Comparison of ENCODE assay signal across 8 mouse cellular contexts in the genomic region with DNA sequence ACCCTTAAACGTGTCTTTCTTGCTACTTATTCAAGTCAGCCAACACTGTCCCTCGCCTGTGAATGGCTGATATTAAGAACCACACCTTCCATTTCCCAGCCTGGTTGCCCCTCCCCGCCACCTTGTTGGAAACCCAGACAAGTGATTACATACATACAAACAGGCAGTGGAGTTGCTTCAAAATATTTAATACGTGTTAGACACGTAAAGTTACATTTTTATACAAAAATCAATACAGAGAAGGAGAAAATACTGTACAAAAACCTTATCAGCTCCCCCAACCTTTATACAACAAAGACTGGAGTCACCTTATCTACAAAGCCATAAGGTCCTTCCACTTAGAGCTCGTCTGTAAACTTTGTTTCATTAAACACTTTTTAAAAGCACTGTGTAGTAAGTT. TPM values are rescaled to one million over a fixed set of nuclear protein-coding genes. Genes with fewer than 3 reads are reported as not detected.
DNase-seq lines count a peak whose midpoint lies in the region; ATAC-seq lines count a peak whose summit lies in the region.

No protein-coding gene starts in this region.

- ATAC-seq in heart, embryonic 14.5 days (ENCODE audit: insufficient number of reproducible peaks, insufficient read depth, low FRiP score, low read depth) = no peak
- no peak for ATAC-seq in hindbrain, embryonic 16.5 days
- no peak for ATAC-seq in midbrain, embryonic 13.5 days

- H3K27ac ChIP-seq in heart, embryonic 14.5 days (replicated peaks in 1 of 2; ENCODE audit: control insufficient read depth in 1 of 2, insufficient read depth in 1 of 2, low read depth in 2 of 2, low read length in 2 of 2) = peak overlapping the region in 1 of 2 experiments; percentile 85; a peak in 2 of 4 replicates
- peak overlapping the region; percentile 85; the same call in 1 of the 2 replicates for H3K27ac ChIP-seq in hindbrain, embryonic 16.5 days (ENCODE audit: low read depth, low read length)
- no peak overlapping the region for H3K27ac ChIP-seq in midbrain, embryonic 13.5 days

- peak overlapping the region; percentile 99 for H3K9ac ChIP-seq in heart, embryonic 14.5 days (ENCODE audit: low read length)
- peak overlapping the region; percentile 97; the same call in 1 of the 2 replicates for H3K9ac ChIP-seq in hindbrain, embryonic 16.5 days (ENCODE audit: low read depth, low read length)
- peak overlapping the region; percentile 100 for H3K9ac ChIP-seq in midbrain, embryonic 13.5 days (replicated peaks)

- no peaks in the 10 kb centered on the region for H3K36me3 ChIP-seq in heart, embryonic 14.5 days (ENCODE audit: control insufficient read depth, insufficient read depth, low read length)
- H3K36me3 ChIP-seq in hindbrain, embryonic 16.5 days (ENCODE audit: control insufficient read depth, insufficient read depth, low read length) = no peaks in the 10 kb centered on the region
- H3K36me3 ChIP-seq in midbrain, embryonic 13.5 days = 0 out of 2 replicates have a peak, but pooled peaks cover 3% of the 10 kb centered on the region

- WGBS in heart, embryonic 14.5 days = 8% methylated on average over 6 of the region's 6 CpGs
- WGBS in hindbrain, embryonic 16.5 days = 29% methylated on average over 6 of the region's 6 CpGs
- WGBS in midbrain, embryonic 13.5 days = 28% methylated on average over 6 of the region's 6 CpGs

- H3K27me3 ChIP-seq in heart, embryonic 14.5 days (ENCODE audit: control insufficient read depth, insufficient read depth, low read length) = no peaks in the 10 kb centered on the region
- no peaks in the 10 kb centered on the region for H3K27me3 ChIP-seq in hindbrain, embryonic 16.5 days (replicated peaks; ENCODE audit: control insufficient read depth, insufficient read depth, low read length)
- no peaks in the 10 kb centered on the region for H3K27me3 ChIP-seq in midbrain, embryonic 13.5 days

- no peaks in the 10 kb centered on the region for H3K9me3 ChIP-seq in heart, embryonic 14.5 days (ENCODE audit: control insufficient read depth, low read length)
- no peaks in the 10 kb centered on the region for H3K9me3 ChIP-seq in hindbrain, embryonic 16.5 days (ENCODE audit: control insufficient read depth, low read length)
- no peaks in the 10 kb centered on the region for H3K9me3 ChIP-seq in midbrain, embryonic 13.5 days

- no peak for DNase-seq in heart, adult 8-10 months (ENCODE audit: low spot score)
- DNase-seq in c-Kit-negative CD71-positive TER-119-positive erythroid progenitor cells, embryonic 14.5 days (ENCODE audit: low read depth, low spot score) = peak; percentile 77
- no peak for DNase-seq in layer of hippocampus, adult 8-10 months (ENCODE audit: low spot score in 2 of 2)
- no peak for DNase-seq in frontal cortex, adult 2 months (ENCODE audit: extremely low spot score in 1 of 2, low spot score in 1 of 2)
- DNase-seq in right cerebral cortex, adult 18-20 months = no peak

- H3K4me3 ChIP-seq in heart, embryonic 14.5 days (ENCODE audit: control insufficient read depth in 1 of 2, insufficient read depth in 1 of 2, low read depth in 1 of 2, low read length in 2 of 2) = peak overlapping the region; percentile 30 to 96; a peak in 3 of 4 replicates
- H3K4me3 ChIP-seq in hindbrain, embryonic 16.5 days (ENCODE audit: low read length) = peak overlapping the region; percentile 89
- peak overlapping the region; percentile 98 for H3K4me3 ChIP-seq in midbrain, embryonic 13.5 days (replicated peaks)

- H3K4me1 ChIP-seq in heart, embryonic 14.5 days (ENCODE audit: control insufficient read depth in 2 of 2, insufficient read depth in 2 of 2, low read length in 2 of 2) = peaks cover 20 to 50% of the 10 kb centered on the region in 2 experiments
- H3K4me1 ChIP-seq in hindbrain, embryonic 16.5 days (ENCODE audit: control insufficient read depth, insufficient read depth, low read depth, low read length) = peaks cover 26% of the 10 kb centered on the region
- H3K4me1 ChIP-seq in midbrain, embryonic 13.5 days (replicated peaks) = peaks cover 46% of the 10 kb centered on the region

- H3K4me2 ChIP-seq in heart, embryonic 14.5 days (ENCODE audit: low read length) = peak overlapping the region; percentile 57
- H3K4me2 ChIP-seq in hindbrain, embryonic 16.5 days (ENCODE audit: low read length) = peak overlapping the region; percentile 69
- peak overlapping the region; percentile 86 for H3K4me2 ChIP-seq in midbrain, embryonic 13.5 days (replicated peaks)

RNA-seq across cellular contexts. Expression of a gene that starts 2.1 kb away (rescaled TPM):
- 8.3 and 10.4 TPM in 2 replicates for polyA plus RNA-seq in heart, embryonic 14.5 days (2014; fragmentation: Nextera tagmentation; extraction: Ambion mirVana)
- total RNA-seq in heart, adult 8-10 months (2022) = 10 to 100 TPM; 10.3 to 22.4 (median 13.3) TPM
- polyA plus RNA-seq in hindbrain, embryonic 16.5 days (2015; fragmentation: Nextera tagmentation; extraction: Ambion mirVana) = 4.5 and 5.5 TPM in 2 replicates
- polyA plus RNA-seq in midbrain, embryonic 13.5 days (2015; fragmentation: Nextera tagmentation; extraction: Ambion mirVana) = 5.9 and 9.4 TPM in 2 replicates
- total RNA-seq in layer of hippocampus, adult 8-10 months (2022) = 10 to 100 TPM; 29.8 to 32.4 (median 31.2) TPM
- 33.2 and 37.6 TPM in 2 replicates for polyA plus RNA-seq in frontal cortex, adult 2 months (2012; rRNA removed)

RNA-seq across cellular contexts. Expression of a gene that starts 49.3 kb away (rescaled TPM):
- polyA plus RNA-seq in heart, embryonic 14.5 days (2014; fragmentation: Nextera tagmentation; extraction: Ambion mirVana) = 7.7 and 8.6 TPM in 2 replicates
- 10 to 100 TPM in 2 of 4 experiments, 1 to 10 TPM in 2; 6.9 to 11.2 (median 8.7) TPM for total RNA-seq in heart, adult 8-10 months (2022)
- 2.1 and 2.5 TPM in 2 replicates for polyA plus RNA-seq in hindbrain, embryonic 16.5 days (2015; fragmentation: Nextera tagmentation; extraction: Ambion mirVana)
- polyA plus RNA-seq in midbrain, embryonic 13.5 days (2015; fragmentation: Nextera tagmentation; extraction: Ambion mirVana) = 0.64 and 0.79 TPM in 2 replicates
- 1 to 10 TPM; 4.1 to 7.0 (median 4.9) TPM for total RNA-seq in layer of hippocampus, adult 8-10 months (2022)
- polyA plus RNA-seq in frontal cortex, adult 2 months (2012; rRNA removed) = 5.2 and 6.3 TPM in 2 replicates
